Mouse (Mus musculus) liver, embryonic 16.5 days (tissue): Measurements from ENCODE around the gene Bcar3. TPM values are rescaled to one million over a fixed set of nuclear protein-coding genes. Genes with fewer than 3 reads are reported as not detected.

Experiments
- ATAC-seq: fragments of 200-750 bp; cut with Nextera tagmentation; 2 replicates; pipeline ENCODE4 v1.8.0; 2017; ENCODE audit warnings: low read depth, mild to moderate bottlenecking, moderate number of reproducible peaks, moderate library complexity
- H3K27ac ChIP-seq: fragments of 300-500 bp; sonication (generic); 2 replicates; pipeline ENCODE4 v1.5.1; 2014; ENCODE audit warnings: mild to moderate bottlenecking, low read length
- H3K27me3 ChIP-seq: fragments of 300-500 bp; sonication (generic); 2 replicates; pipeline ENCODE4 v1.6.1; 2014; ENCODE audit warnings: low read depth, low read length, mixed read lengths; ENCODE audit not compliant: control insufficient read depth, insufficient read depth
- H3K36me3 ChIP-seq: fragments of 300-500 bp; sonication (generic); 2 replicates; pipeline ENCODE4 v1.6.1; 2014; ENCODE audit warnings: mild to moderate bottlenecking; ENCODE audit not compliant: control insufficient read depth, insufficient read depth
- H3K4me1 ChIP-seq: fragments of 300-500 bp; sonication (generic); 2 replicates; pipeline ENCODE4 v1.6.1; 2014; ENCODE audit warnings: low read depth, low read length, mixed read lengths; ENCODE audit not compliant: control insufficient read depth
- H3K4me2 ChIP-seq: fragments of 300-500 bp; sonication (generic); 2 replicates; pipeline ENCODE4 v1.6.1; 2014; ENCODE audit warnings: low read depth, low read length, mixed read lengths
- H3K4me3 ChIP-seq: fragments of 300-500 bp; sonication (generic); 2 replicates; pipeline ENCODE4 v1.5.1; 2014; ENCODE audit warnings: low read depth, mild to moderate bottlenecking, low read length
- H3K9ac ChIP-seq: fragments of 300-500 bp; sonication (generic); 2 replicates; pipeline ENCODE4 v1.6.1; 2014; ENCODE audit warnings: low read depth, low read length
- H3K9me3 ChIP-seq: fragments of 300-500 bp; sonication (generic); replicated peaks from 2 replicates; pipeline ENCODE4 v1.6.1; 2016; ENCODE audit warnings: low read length; ENCODE audit not compliant: control insufficient read depth
- WGBS: fragments of 180-500 bp; shearing (Covaris S2); extraction: QIAGEN DNeasy Blood & Tissue Kit; methylation state at CpG from one replicate; pipeline ENCODE4 v1.1.7; 2014; ENCODE audit not compliant: insufficient replicate concordance; 5-methylcytosine and 5-hydroxymethylcytosine counted together
- polyA plus RNA-seq: library from polyadenylated mRNA; unstranded; fragments of >200 nt; fragmentation: Nextera tagmentation; extraction: Ambion mirVana; gene quantifications from 2 replicates; pipeline ENCODE4 v1.2.1, GENCODE M21; 2015

Gene Bcar3
- polyA plus RNA-seq, 1 experiment from 2014 or later: 7.2 TPM

DNA sequence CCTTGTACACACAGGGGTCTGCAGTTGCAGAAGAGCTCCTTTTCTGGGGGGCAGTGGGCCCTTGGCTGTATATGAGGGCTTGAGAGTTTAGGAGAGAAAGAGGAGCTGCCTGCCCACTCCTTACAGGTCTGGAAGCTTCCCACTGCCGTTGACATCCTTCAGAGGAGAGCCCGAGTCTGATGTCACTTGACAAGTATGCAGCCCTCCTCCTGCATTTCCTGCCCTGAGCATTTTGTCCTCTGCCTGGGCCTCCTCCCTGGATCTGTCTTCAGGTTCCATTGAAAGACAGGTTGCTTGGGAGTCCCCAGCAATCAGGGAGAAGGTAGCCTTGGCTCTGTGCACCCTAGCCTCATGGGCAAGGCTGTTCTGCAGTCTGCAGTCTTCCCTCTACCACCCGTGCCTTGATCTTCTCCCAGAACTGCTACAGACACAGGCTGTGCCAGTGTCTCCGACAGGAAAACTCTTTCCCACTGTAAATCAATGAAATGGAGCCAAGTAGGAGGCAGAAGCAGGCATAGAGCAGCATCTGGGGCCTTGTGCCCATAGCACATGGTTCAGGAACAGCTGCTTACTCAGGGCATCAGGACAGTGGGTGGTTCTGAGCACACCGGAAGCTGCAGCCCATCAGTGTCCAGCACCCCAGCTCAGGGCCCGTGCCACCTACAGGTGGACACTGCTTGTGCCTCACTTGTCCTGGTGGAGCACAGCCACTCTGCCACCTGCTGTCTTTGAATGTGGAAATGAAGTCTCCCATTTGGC is 221.8 kb downstream of the Bcar3 start:
- H3K27me3 ChIP-seq: no peaks in the 10 kb centered on the region
- no peak overlapping the region for H3K27ac ChIP-seq
- H3K4me3 ChIP-seq: no peak overlapping the region
- ATAC-seq: no peak
- no peak overlapping the region for H3K9ac ChIP-seq
- H3K9me3 ChIP-seq: no peaks in the 10 kb centered on the region
- no peak overlapping the region for H3K4me2 ChIP-seq
- H3K4me1 ChIP-seq: peaks cover 5% of the 10 kb centered on the region
- 55% methylated on average over 6 of the region's 6 CpGs for WGBS
- H3K36me3 ChIP-seq: no peaks in the 10 kb centered on the region

DNA sequence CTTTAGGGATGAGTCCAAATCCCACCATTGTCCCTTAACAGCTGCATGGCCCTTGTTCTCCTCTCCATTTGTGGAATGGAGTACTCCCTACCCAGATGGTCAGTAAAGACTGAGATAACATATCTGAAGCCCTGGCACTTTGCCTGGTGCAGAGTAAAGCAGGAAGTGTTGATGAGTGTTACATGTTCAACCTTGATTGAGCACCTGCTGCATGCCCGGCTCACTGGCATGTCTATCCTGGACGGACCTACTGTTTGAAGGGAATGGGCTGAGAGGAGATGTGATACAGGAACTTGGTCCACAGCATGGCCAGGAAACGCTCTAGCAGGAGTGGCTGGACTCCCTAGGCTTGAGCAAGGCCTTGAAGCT is 222.4 kb downstream of the Bcar3 start:
- no peaks in the 10 kb centered on the region for H3K9me3 ChIP-seq
- H3K9ac ChIP-seq: no peak overlapping the region
- H3K27ac ChIP-seq: no peak overlapping the region
- H3K4me3 ChIP-seq: no peak overlapping the region
- H3K36me3 ChIP-seq: no peaks in the 10 kb centered on the region
- no peaks in the 10 kb centered on the region for H3K27me3 ChIP-seq
- 55% methylated on average over 3 of the region's 3 CpGs for WGBS
- no peaks in the 10 kb centered on the region; the same call in 1 of the 2 replicates for H3K4me1 ChIP-seq
- ATAC-seq: no peak
- no peak overlapping the region for H3K4me2 ChIP-seq

DNA sequence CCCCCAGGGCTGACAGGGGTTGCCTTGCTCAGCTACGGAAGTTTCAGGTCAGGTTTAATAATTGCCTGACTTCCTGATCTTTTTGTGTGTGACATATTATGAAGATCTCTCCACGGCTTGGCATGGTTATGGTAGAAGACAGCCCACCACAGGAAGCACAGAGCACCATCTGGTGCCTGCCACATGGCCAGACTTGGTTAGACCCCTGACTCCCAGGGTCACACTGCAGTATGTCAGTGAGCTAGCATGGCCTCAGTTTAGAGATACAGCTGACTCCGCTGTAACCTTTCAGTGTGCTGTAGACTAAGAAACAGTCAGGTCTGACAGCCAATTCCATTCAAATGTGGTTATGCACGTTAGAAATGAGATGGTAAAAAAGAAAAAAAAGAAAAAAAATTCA is 223.8 kb downstream of the Bcar3 start:
- no peak overlapping the region for H3K9ac ChIP-seq
- H3K27ac ChIP-seq: no peak overlapping the region
- no peak for ATAC-seq
- 37% methylated on average over 4 of the region's 4 CpGs for WGBS
- H3K4me3 ChIP-seq: no peak overlapping the region
- no peaks in the 10 kb centered on the region for H3K27me3 ChIP-seq
- no peaks in the 10 kb centered on the region for H3K36me3 ChIP-seq
- no peaks in the 10 kb centered on the region for H3K9me3 ChIP-seq
- no peak overlapping the region for H3K4me2 ChIP-seq
- H3K4me1 ChIP-seq: no peaks in the 10 kb centered on the region; the same call in 1 of the 2 replicates

DNA sequence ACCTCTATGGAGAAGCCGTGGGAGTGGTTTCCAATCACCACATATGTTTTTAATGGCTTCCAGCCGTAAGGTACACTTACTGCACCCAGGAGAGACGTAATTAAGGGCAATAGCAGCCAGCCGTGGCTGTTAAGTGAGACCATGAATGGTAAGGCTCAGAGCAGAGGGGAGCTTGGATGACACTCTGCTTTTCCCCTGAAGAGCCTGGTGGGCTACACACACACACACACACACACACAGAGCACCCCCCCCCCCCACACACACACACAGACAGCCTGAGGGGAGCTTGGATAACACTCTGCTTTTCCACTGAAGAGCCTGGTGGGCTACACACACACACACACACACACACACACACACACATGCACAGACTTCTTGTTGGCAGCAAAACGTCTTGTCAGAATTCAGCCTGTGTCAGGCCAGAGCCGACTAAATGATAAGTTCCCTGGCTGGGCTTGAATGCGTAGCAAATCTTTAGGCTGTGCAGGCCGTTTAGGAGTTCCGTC is 224.3 kb downstream of the Bcar3 start:
- H3K36me3 ChIP-seq: no peaks in the 10 kb centered on the region
- no peak overlapping the region for H3K4me2 ChIP-seq
- H3K4me3 ChIP-seq: no peak overlapping the region
- H3K9ac ChIP-seq: no peak overlapping the region
- no peak for ATAC-seq
- H3K27me3 ChIP-seq: no peaks in the 10 kb centered on the region
- H3K4me1 ChIP-seq: no peaks in the 10 kb centered on the region; the same call in 1 of the 2 replicates
- H3K27ac ChIP-seq: no peak overlapping the region
- WGBS: 52% methylated on average over 9 of the region's 9 CpGs
- no peaks in the 10 kb centered on the region for H3K9me3 ChIP-seq

DNA sequence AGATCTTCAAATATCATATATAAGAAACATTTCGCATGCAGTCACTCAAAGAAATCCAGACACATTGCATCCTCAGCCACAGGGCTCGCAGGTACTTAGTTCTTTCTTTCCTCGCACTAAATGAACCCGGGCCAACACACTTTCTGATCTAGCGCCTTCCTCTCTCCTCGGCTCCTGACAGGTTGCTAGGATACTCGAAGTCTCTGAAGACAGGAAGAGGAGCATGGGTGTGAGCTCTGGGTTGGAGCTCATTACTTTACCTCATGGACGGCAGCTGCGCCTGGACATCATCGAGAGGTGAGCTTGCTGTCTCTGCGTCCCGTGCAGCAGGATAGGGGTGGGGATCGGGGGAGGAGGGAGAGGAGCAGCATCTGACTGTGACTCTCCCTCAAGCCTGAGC is 225.1 kb downstream of the Bcar3 start:
- ATAC-seq: no peak
- 63% methylated on average over 13 of the region's 13 CpGs for WGBS

DNA sequence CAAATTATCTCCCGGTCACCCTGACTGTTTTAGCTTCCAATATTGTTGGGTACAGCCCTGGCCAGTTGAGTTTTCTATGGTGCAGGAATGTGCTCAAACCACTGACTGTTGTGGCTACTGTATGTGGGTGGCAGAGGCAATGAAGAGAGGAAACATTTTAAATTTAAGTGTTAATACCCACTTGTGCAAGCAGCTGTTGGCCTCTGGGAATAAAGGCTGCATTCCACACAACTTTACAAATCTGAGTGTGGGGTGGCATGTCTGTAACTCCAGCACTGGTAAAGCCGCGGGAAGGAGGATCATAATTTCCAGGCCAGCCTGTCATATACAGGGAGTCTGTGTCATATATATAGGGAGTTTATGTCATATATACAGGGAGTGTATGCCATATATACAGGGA is 226.4 kb downstream of the Bcar3 start:
- no peaks in the 10 kb centered on the region for H3K27me3 ChIP-seq
- no peak overlapping the region for H3K27ac ChIP-seq
- 68% methylated on average over 3 of the region's 3 CpGs for WGBS
- no peak overlapping the region for H3K4me2 ChIP-seq
- no peak overlapping the region for H3K4me3 ChIP-seq
- no peaks in the 10 kb centered on the region for H3K36me3 ChIP-seq
- no peak for ATAC-seq
- no peak overlapping the region for H3K9ac ChIP-seq
- no peaks in the 10 kb centered on the region for H3K9me3 ChIP-seq
- no peaks in the 10 kb centered on the region; the same call in 1 of the 2 replicates for H3K4me1 ChIP-seq

More for the DNA sequence above, 225.1 kb downstream of the Bcar3 start:
- H3K9ac ChIP-seq: no peak overlapping the region
- no peaks in the 10 kb centered on the region for H3K9me3 ChIP-seq
- no peaks in the 10 kb centered on the region for H3K27me3 ChIP-seq
- no peak overlapping the region for H3K27ac ChIP-seq
- no peaks in the 10 kb centered on the region; the same call in 1 of the 2 replicates for H3K4me1 ChIP-seq
- H3K4me3 ChIP-seq: no peak overlapping the region
- no peaks in the 10 kb centered on the region for H3K36me3 ChIP-seq
- H3K4me2 ChIP-seq: no peak overlapping the region

GRCm38 (mm10) chr3:122520875-122521274 is 226.9 kb downstream of the Bcar3 start:
- Histone ChIP-seq H3K9ac (no peak overlapping the region), H3K9me3 (no peaks in the 10 kb centered on the region), H3K27ac (no peak overlapping the region), H3K36me3 (no peaks in the 10 kb centered on the region), H3K4me2 (no peak overlapping the region), H3K4me1 (no peaks in the 10 kb centered on the region; the same call in 1 of the 2 replicates), H3K27me3 (no peaks in the 10 kb centered on the region), H3K4me3 (no peak overlapping the region)
- 38% methylated on average over 4 of the region's 4 CpGs for WGBS
- ATAC-seq: no peak

GRCm38 (mm10) chr3:122521294-122521693 is 227.4 kb downstream of the Bcar3 start:
- no peak overlapping the region for H3K9ac ChIP-seq
- H3K9me3 ChIP-seq: no peaks in the 10 kb centered on the region
- H3K4me2 ChIP-seq: no peak overlapping the region
- H3K27ac ChIP-seq: no peak overlapping the region
- no peaks in the 10 kb centered on the region for H3K27me3 ChIP-seq
- no peak overlapping the region for H3K4me3 ChIP-seq
- no peaks in the 10 kb centered on the region; the same call in 1 of the 2 replicates for H3K4me1 ChIP-seq
- 10% methylated on average over 1 of the region's 1 CpGs for WGBS
- no peaks in the 10 kb centered on the region for H3K36me3 ChIP-seq
- ATAC-seq: no peak

DNA sequence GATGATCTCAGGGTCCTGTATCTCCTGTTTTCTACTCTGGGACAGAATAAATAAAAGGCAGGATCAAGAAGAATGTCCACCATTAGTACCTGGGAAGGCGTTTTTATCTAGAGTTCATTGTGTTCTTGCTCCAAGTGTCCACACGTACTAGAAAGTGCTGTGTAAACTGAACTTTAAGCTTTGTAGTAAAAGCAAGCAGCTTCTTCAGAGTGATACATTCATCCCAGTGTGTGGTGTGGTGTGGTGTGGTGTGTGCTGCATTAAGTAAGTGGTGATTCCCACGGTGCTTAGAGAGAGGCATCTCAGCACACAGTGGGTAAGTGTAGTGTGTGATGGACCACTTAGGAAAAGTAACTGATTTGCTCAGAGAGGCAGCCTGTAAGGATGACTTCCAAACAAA is 234.5 kb downstream of the Bcar3 start:
- ATAC-seq: peak; percentile 72
- WGBS: 59% methylated on average over 3 of the region's 3 CpGs
- Histone ChIP-seq H3K4me1 (no peaks in the 10 kb centered on the region), H3K9ac (no peak overlapping the region), H3K27ac (0 out of 2 replicates have a peak overlapping the region, but pooled peaks have one; percentile 30), H3K9me3 (no peaks in the 10 kb centered on the region), H3K4me3 (no peak overlapping the region), H3K36me3 (no peaks in the 10 kb centered on the region), H3K4me2 (no peak overlapping the region), H3K27me3 (no peaks in the 10 kb centered on the region)
